Mouse (Mus musculus) urinary bladder, postnatal 4 days (tissue): ENCODE measurements at regions not wholly inside any gene's neighbourhood (a gene's known extent, or its start where the extent isn't known, plus 50 kb on each side); places are given as distances from the start of the nearest gene placed in this dataset.
A peak's percentile ranks its signal among the peaks of the same experiment; 100 is the strongest.

Source experiments
- DNase-seq, 2 experiments: peaks; one replicate each; pipeline ENCODE4 v3.0.0; 2021 to 2022; ENCODE audit warnings: low spot score in 2 of 2

- no peak for DNase-seq
Measured at GRCm38 (mm10) chr5:133712652-133713051, 386.9 kb upstream of the Castor2 start.

- no peak for DNase-seq
Measured at GRCm38 (mm10) chr5:133708881-133709280, 390.6 kb upstream of the Castor2 start.

DNA sequence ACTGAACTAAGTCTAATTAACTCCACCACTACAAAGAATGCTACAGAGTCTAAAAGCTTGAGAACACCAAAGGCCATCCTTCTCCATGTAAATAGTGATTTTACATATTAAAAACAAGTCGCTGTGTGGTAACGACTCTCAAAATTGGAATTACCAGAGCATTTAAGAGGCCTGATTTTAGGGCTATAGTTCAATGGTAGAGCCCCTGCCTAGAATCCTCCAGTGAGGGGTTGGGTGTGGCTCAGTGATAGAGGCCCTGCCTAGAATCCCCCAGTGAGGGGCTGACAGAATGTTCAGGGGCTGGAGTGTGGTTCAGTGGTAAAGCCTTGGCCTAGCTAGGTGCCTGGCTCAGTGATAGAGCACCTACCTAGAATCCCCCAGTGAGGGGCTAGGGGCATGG, 413.3 kb upstream of the Castor2 start:
- no peak for DNase-seq

DNA sequence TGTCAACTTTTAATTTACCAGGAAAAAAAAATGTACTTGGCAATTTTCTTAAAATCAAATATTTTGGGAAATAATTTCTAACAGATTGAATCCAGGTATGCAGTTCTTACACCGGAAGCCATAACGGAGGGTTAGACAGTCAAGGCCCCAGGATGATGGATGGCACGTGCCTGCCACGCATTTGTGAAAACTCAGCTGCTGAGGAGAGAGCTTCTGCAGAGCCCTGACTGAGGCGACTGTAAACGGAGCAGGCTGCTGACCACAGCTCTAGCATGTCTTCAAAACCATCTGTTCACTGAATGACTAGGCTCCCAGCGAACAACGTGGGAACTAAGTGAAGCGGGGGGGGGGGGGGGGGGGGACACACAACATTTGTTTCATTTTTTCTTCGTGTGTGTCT, 416.5 kb upstream of the Castor2 start:
- DNase-seq: no peak

- no peak for DNase-seq
Measured at GRCm38 (mm10) chr5:133676791-133677450, 422.6 kb upstream of the Castor2 start.

GRCm38 (mm10) chr5:133675636-133676035, 423.9 kb upstream of the Castor2 start:
- no peak for DNase-seq

GRCm38 (mm10) chr5:133666473-133666872, 433.0 kb upstream of the Castor2 start:
- DNase-seq: peak in 1 of 2 experiments; percentile 66

GRCm38 (mm10) chr5:133662474-133663256, 436.8 kb upstream of the Castor2 start:
- DNase-seq: no peak

GRCm38 (mm10) chr5:133660351-133660750, 439.2 kb upstream of the Castor2 start:
- DNase-seq: no peak

- no peak for DNase-seq
Measured at GRCm38 (mm10) chr5:133656837-133657236, 442.7 kb upstream of the Castor2 start.

DNA sequence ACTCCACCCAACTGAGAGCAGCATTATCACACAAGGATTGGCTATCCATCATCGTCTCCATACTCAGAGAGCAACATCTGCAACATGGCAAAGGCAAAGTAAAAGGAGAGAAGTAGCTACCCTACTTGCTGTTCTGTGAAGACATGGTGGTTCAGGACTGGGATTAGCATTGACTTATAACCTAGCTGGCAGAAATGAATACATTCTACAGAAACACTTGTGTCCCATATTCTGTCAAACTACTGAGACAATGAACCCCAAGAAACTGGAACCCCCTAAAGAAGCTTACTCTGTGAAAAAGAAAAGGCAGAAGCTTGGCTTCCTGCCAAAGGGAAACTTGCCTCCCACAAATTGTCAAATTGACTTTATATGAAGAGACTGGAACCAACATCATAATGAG, 446.1 kb upstream of the Castor2 start:
- no peak for DNase-seq

- no peak for DNase-seq
Measured at GRCm38 (mm10) chr5:133650246-133650645, 449.3 kb upstream of the Castor2 start.

GRCm38 (mm10) chr5:133645696-133646195, 453.8 kb upstream of the Castor2 start:
- DNase-seq: no peak

- DNase-seq: no peak
Measured at GRCm38 (mm10) chr5:133643326-133643725, 456.2 kb upstream of the Castor2 start.

DNA sequence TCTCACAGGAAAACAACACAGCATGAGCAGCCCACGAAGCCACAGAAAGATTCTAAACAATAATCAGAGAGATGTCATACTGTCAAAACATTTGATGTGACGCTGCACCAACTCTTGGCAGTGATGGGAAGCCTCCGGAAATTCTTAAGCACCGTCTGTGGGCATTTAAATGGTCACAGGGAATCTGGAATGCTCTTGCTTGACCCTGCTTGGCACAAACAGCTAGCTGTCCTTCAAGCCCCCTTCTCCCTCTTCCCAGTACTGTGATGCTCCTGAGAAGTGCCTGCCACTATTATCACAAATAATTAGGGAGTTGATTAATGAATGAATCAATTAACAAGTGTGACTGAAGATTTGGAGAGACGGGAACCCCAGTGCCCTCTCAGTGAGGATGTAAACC, 465.0 kb upstream of the Castor2 start:
- no peak for DNase-seq

DNA sequence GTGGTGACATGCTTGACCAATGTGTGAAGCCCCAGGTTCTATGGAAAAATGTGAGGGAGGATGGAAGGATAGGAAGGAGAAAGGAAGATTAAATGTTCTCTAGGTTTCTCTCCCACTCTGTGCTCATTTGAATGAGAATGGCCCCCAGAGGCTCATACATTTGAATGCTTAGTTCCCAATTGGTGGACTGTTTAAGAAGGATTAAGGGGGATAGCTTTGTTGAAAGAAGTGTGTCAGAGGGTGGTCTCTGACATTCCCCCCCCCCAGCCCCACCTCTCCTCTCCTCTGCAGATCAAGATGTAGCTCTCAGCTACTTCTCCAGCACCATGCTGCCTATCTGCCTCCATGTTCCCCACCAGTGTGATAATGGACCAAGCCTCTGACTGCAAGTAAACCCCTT, 467.7 kb upstream of the Castor2 start:
- no peak for DNase-seq

DNA sequence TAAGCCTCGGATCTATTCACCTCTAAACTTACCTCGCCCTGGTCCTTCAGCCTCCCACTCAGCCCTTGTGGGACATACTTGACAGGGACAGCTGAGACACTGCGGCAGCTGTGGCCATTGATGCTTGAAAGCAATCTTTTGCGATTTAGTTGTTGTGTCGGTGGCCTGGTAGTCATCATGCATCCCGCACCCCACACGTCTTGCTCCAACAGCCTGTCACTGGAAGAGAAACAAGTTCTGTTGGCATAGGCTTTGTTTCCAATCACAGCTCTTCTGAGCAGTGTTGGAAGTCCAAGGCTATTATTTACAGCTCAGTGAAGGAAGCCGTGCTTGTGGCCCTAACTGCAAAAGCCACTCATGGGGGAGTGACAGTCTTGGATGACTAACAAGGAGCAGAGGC, 480.2 kb upstream of the Castor2 start:
- no peak for DNase-seq

DNA sequence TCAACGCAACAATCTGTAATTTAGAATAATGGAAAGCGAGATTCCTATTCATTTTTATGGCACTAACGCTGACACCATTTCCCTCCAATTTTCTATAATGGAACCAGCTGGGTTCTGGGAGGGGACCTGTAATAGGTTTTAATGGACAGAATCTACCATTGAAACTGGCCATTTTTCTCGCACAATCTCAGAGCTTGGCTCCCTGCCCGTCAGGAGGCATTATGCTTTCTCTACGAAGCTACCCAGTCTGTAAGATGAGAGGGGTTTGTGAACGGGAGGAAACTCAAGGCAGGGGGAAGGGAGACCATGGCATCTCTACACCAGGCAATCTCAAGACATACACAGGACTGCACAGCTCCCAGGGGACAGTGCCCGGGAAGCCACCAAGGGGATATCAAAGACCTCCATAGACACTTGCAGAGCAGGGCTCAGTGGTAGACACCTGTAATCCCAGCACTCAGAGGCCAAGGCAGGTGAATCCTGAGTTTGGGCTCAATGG, 498.2 kb upstream of the Castor2 start:
- DNase-seq: no peak

DNA sequence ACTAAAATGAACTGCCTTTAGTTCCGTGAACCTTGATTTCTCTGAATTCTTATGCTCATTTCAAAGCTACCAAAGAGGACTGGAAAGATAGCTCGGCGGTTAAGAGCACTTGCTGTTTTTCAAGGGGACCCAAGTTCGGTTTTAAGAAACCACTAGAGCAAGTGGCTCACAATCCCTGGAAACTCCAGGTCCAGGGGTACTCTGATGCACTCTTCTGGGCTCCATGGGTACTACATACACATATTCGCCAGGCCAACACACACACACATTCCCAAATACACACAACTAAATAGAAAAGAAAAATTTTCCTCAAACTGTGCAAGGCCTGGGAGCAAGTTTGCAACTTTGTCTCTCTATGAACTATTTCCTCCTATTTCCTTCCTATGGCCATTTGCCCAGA, 498.9 kb upstream of the Castor2 start:
- no peak for DNase-seq

GRCm38 (mm10) chr5:133598105-133598504, 501.4 kb upstream of the Castor2 start:
- no peak for DNase-seq

DNA sequence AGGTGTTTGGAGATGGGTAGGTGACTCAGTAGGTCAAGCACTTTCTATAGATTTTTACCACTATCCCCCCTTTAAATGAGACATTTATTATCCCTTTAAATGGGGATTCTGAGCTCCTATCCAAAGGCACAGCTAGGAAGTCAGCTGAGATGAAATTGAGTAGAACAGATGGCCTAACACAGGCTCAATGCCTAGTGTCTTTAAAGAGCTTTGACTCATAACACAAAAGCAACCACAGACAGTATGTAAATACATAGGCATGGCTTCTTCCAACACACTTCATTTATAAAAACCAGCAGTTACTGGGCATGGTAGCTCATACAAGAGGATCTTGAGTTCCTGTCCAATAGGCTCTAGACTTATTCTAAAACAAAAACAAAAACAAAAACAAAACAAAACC, 513.0 kb upstream of the Castor2 start:
- no peak for DNase-seq

DNA sequence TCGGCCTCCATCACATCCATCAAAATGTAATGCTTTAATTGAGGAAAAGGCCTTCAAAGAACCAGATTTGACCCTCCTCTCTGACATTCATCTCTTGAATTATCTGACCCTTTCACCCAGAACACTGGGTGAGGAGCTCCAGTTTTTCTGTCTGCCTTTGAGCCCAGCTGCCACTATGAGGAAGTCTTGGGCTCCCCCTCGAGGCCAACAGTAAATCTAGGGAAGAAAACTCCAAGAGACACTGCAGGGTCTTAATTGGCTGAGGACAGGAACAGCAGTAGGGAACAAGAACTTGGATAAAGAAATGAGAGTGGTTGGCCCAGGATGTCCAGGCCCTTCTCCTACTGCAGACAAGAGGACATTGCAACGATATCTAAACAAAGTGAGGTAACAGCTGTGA, 514.3 kb upstream of the Castor2 start:
- no peak for DNase-seq

GRCm38 (mm10) chr5:133576595-133576994, 522.9 kb upstream of the Castor2 start:
- no peak for DNase-seq
